Mouse (Mus musculus) intestine, embryonic 15.5 days (tissue): ENCODE data around the gene Dlgap1. TPM values are rescaled to one million over a fixed set of nuclear protein-coding genes. Genes with fewer than 3 reads are reported as not detected.

Experiments
- ATAC-seq: fragments of 200-750 bp; cut with Nextera tagmentation; 2 replicates; pipeline ENCODE4 v1.8.0; 2017; ENCODE audit warnings: moderate TSS enrichment, moderate library complexity
- H3K27ac ChIP-seq: fragments of 300-500 bp; sonication (generic); 2 replicates; pipeline ENCODE4 v1.5.1; 2015; ENCODE audit warnings: mild to moderate bottlenecking, inconsistent platforms
- H3K27me3 ChIP-seq: fragments of 300-500 bp; sonication (generic); replicated peaks from 2 replicates; pipeline ENCODE4 v1.6.1; 2015; ENCODE audit warnings: inconsistent platforms
- H3K36me3 ChIP-seq: fragments of 300-500 bp; sonication (generic); 2 replicates; pipeline ENCODE4 v1.6.1; 2015; ENCODE audit warnings: inconsistent platforms
- H3K4me1 ChIP-seq: fragments of 300-500 bp; sonication (generic); replicated peaks from 2 replicates; pipeline ENCODE4 v1.6.1; 2015; ENCODE audit warnings: inconsistent platforms
- H3K4me2 ChIP-seq: fragments of 300-500 bp; sonication (generic); replicated peaks from 2 replicates; pipeline ENCODE4 v1.6.1; 2015; ENCODE audit warnings: mild to moderate bottlenecking, inconsistent platforms
- H3K4me3 ChIP-seq: fragments of 300-500 bp; sonication (generic); replicated peaks from 2 replicates; pipeline ENCODE4 v1.5.1; 2015; ENCODE audit warnings: inconsistent platforms
- H3K9ac ChIP-seq: fragments of 300-500 bp; sonication (generic); 2 replicates; pipeline ENCODE4 v1.6.1; 2015; ENCODE audit warnings: inconsistent platforms
- H3K9me3 ChIP-seq: fragments of 300-500 bp; sonication (generic); 2 replicates; pipeline ENCODE4 v1.6.1; 2016; ENCODE audit warnings: inconsistent platforms
- WGBS: fragments of 180-500 bp; shearing (Covaris S2); methylation state at CpG from one replicate; pipeline ENCODE4 v1.1.7; 2015; 5-methylcytosine and 5-hydroxymethylcytosine counted together
- polyA plus RNA-seq: library from polyadenylated mRNA; unstranded; fragments of >200 nt; fragmentation: Nextera tagmentation; extraction: Ambion mirVana; gene quantifications from 2 replicates; pipeline ENCODE4 v1.2.1, GENCODE M21; 2015

The Dlgap1 gene
- polyA plus RNA-seq: 1.6 and 1.8 TPM in 2 replicates

GRCm38 (mm10) chr17:69969021-69969815, at the start of gene Dlgap1:
Gene Dlgap1, plus strand, starts transcription at chr17:69969073.
- Histone ChIP-seq H3K4me1 (peaks cover 6% of the 10 kb centered on the region; the same call in 1 of the 2 replicates), H3K4me3 (peak within 1 kb of the TSS; percentile 55), H3K27me3 (peaks cover 18% of the 10 kb centered on the region), H3K27ac (no peak within 1 kb of the TSS), H3K9ac (peak within 1 kb of the TSS; percentile 20; the same call in 1 of the 2 replicates), H3K4me2 (peak within 1 kb of the TSS; percentile 99), H3K9me3 (no peaks in the 10 kb centered on the region), H3K36me3 (no peaks in the 10 kb centered on the region)
- under 1% methylated on average over 105 of the region's 105 CpGs for WGBS
- ATAC-seq: peak; percentile 98

DNA sequence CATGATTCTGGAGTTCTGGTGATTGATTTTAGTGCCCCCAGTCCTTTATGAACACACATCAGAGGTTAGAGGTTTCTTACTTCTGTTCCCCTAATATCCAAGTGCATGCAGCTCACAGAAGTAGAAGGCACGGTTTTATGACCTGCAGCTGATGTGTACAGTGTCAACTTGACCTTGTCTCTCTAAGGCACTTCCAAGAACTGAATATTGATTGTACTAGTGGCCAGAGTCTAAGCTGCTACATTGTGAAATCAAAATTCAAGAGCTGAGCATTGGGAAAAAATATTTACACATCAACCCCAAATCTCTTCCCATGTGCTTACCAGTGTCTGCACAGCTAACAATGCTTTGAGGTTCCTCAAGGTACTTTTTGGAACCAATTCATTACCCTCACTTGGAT, 13.9 kb upstream of the Dlgap1 start:
- ATAC-seq: no peak
- H3K27me3 ChIP-seq: no peaks in the 10 kb centered on the region
- 67% methylated on average over 1 of the region's 1 CpGs for WGBS
- no peak overlapping the region for H3K4me2 ChIP-seq
- no peaks in the 10 kb centered on the region for H3K9me3 ChIP-seq
- H3K9ac ChIP-seq: no peak overlapping the region
- no peak overlapping the region for H3K27ac ChIP-seq
- no peaks in the 10 kb centered on the region for H3K36me3 ChIP-seq
- H3K4me3 ChIP-seq: no peak overlapping the region
- no peaks in the 10 kb centered on the region for H3K4me1 ChIP-seq

DNA sequence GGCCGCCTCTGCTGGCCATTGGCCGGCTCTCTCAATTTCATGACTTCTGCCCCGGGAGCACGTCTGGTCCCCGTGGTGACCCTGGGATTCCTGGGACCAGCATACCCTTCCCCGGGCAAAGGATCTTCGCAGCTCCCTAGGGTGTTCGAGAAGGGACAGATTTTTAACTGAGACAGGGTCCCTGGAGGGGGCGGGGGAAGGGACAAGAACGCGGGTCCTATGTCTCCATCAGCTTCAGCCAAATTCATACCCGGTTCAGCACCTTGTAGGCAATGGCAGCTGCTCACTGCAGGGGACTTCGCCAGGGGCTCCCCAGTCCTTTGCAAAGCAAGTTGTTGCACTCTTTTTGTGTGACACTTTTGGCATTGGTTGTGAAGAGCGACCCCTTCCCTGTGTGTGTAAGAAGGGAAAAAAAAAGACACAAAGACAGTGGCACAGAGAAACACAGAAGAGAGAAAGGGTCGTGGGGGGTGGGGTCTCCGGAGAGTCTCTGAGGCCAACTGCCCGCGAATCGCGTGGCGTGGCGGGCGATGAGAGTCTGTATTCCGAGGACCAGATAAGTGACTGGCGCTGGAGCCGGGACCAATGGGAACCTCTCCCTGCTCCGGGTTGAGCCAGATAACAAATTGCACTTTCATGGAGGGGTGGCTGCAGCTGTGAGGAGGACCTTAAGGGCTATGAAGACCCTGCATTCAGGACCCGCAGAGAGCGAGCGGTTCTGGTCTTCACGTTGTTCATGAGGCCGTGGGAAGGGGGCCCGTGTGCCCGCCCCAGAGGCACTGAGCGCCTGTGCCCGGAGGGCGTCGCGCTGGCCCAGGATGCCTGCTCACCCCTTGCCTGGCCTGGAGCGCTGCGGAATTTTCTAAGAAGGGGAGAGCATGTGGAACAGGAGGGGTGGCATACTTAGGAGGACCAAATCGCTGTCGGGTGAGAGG, 1.2 kb downstream of the Dlgap1 start:
- H3K4me1 ChIP-seq: peaks cover 6% of the 10 kb centered on the region; the same call in 1 of the 2 replicates
- H3K9ac ChIP-seq: 0 out of 2 replicates have a peak overlapping the region, but pooled peaks have one; percentile 20
- H3K27me3 ChIP-seq: peaks cover 18% of the 10 kb centered on the region
- H3K27ac ChIP-seq: no peak overlapping the region
- peak overlapping the region; percentile 99 for H3K4me2 ChIP-seq
- H3K36me3 ChIP-seq: no peaks in the 10 kb centered on the region
- 3% methylated on average over 43 of the region's 43 CpGs for WGBS
- peak overlapping the region; percentile 55 for H3K4me3 ChIP-seq
- no peaks in the 10 kb centered on the region for H3K9me3 ChIP-seq
- ATAC-seq: peak; percentile 13; the same call in 1 of the 2 replicates

- Histone ChIP-seq H3K4me2 (no peak overlapping the region), H3K4me3 (no peak overlapping the region), H3K9ac (no peak overlapping the region), H3K36me3 (no peaks in the 10 kb centered on the region), H3K4me1 (peaks cover 6% of the 10 kb centered on the region; the same call in 1 of the 2 replicates), H3K9me3 (no peaks in the 10 kb centered on the region), H3K27me3 (peaks cover 18% of the 10 kb centered on the region), H3K27ac (no peak overlapping the region)
- ATAC-seq: no peak
- 45% methylated on average over 3 of the region's 3 CpGs for WGBS
Measured at GRCm38 (mm10) chr17:69973081-69973480, 4.2 kb downstream of the Dlgap1 start.

GRCm38 (mm10) chr17:69973991-69974390, 5.1 kb downstream of the Dlgap1 start:
- Histone ChIP-seq H3K4me3 (no peak overlapping the region), H3K36me3 (no peaks in the 10 kb centered on the region), H3K27me3 (peaks cover 14% of the 10 kb centered on the region), H3K27ac (no peak overlapping the region), H3K4me1 (peaks cover 6% of the 10 kb centered on the region; the same call in 1 of the 2 replicates), H3K9me3 (no peaks in the 10 kb centered on the region), H3K9ac (no peak overlapping the region), H3K4me2 (no peak overlapping the region)
- ATAC-seq: no peak
- 59% methylated on average over 6 of the region's 6 CpGs for WGBS

GRCm38 (mm10) chr17:69982236-69982923, 13.5 kb downstream of the Dlgap1 start:
- Histone ChIP-seq H3K9me3 (no peaks in the 10 kb centered on the region), H3K27me3 (no peaks in the 10 kb centered on the region), H3K36me3 (no peaks in the 10 kb centered on the region), H3K27ac (no peak overlapping the region), H3K4me1 (no peaks in the 10 kb centered on the region), H3K4me3 (no peak overlapping the region), H3K4me2 (no peak overlapping the region), H3K9ac (no peak overlapping the region)
- 50% methylated on average over 6 of the region's 6 CpGs for WGBS
- no peak for ATAC-seq

DNA sequence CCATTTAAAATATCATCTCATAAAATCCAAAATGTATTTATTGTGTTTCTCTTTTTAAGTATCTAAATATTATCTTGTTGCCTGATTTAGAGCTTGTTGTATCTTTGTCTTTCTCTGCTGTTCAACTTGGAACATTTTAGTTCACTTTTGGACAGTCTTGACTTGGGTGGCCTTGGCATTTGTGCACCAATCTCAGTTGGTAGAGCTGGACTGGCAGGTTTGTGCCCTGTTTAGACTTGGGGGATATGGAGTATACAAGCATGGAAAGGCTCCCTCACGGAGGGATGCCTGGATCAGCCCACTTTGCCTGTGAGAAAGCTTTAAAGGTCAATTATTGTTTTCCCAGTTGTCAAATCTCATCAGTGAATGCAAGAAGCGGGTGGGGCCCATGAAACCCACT, 27.5 kb downstream of the Dlgap1 start:
- Histone ChIP-seq H3K27ac (no peak overlapping the region), H3K4me2 (no peak overlapping the region), H3K9me3 (no peaks in the 10 kb centered on the region), H3K4me3 (no peak overlapping the region), H3K36me3 (no peaks in the 10 kb centered on the region), H3K27me3 (no peaks in the 10 kb centered on the region), H3K9ac (no peak overlapping the region), H3K4me1 (no peaks in the 10 kb centered on the region)
- no peak for ATAC-seq
- 79% methylated on average over 2 of the region's 2 CpGs for WGBS

GRCm38 (mm10) chr17:70002026-70002425, 33.2 kb downstream of the Dlgap1 start:
- H3K9ac ChIP-seq: no peak overlapping the region
- H3K27ac ChIP-seq: no peak overlapping the region
- H3K4me1 ChIP-seq: no peaks in the 10 kb centered on the region
- no peak for ATAC-seq
- no peaks in the 10 kb centered on the region for H3K9me3 ChIP-seq
- 82% methylated on average over 3 of the region's 3 CpGs for WGBS
- no peaks in the 10 kb centered on the region for H3K36me3 ChIP-seq
- H3K4me3 ChIP-seq: no peak overlapping the region
- H3K27me3 ChIP-seq: no peaks in the 10 kb centered on the region
- H3K4me2 ChIP-seq: no peak overlapping the region

GRCm38 (mm10) chr17:70004628-70005027, 35.8 kb downstream of the Dlgap1 start:
- Histone ChIP-seq H3K27ac (no peak overlapping the region), H3K4me3 (no peak overlapping the region), H3K9ac (no peak overlapping the region), H3K36me3 (no peaks in the 10 kb centered on the region), H3K4me2 (no peak overlapping the region), H3K9me3 (no peaks in the 10 kb centered on the region), H3K27me3 (no peaks in the 10 kb centered on the region), H3K4me1 (no peaks in the 10 kb centered on the region)
- ATAC-seq: no peak
- 80% methylated on average over 6 of the region's 6 CpGs for WGBS

DNA sequence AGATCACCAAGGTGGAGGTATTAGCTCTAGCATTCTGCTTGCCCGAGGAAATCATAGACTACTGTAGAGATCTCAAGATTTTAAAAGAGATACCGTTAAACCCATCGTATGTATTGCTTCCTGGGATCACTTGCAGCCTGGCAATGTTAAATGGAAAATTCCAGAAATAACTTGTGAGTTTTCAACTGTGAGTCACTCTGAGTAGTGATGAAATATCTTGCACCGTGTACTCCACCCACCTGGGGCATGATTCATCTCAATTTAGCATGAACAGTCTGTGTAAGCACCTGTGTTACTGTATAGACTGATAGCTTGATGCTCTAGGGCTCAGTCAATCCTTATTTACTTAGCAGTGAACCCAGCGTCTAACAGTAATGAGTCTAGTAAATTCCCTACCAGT, 38.7 kb downstream of the Dlgap1 start:
- WGBS: 77% methylated on average over 5 of the region's 5 CpGs
- H3K27me3 ChIP-seq: no peaks in the 10 kb centered on the region
- H3K4me3 ChIP-seq: no peak overlapping the region
- no peaks in the 10 kb centered on the region for H3K4me1 ChIP-seq
- H3K9ac ChIP-seq: no peak overlapping the region
- ATAC-seq: no peak
- H3K4me2 ChIP-seq: no peak overlapping the region
- no peak overlapping the region for H3K27ac ChIP-seq
- no peaks in the 10 kb centered on the region for H3K9me3 ChIP-seq
- H3K36me3 ChIP-seq: no peaks in the 10 kb centered on the region

DNA sequence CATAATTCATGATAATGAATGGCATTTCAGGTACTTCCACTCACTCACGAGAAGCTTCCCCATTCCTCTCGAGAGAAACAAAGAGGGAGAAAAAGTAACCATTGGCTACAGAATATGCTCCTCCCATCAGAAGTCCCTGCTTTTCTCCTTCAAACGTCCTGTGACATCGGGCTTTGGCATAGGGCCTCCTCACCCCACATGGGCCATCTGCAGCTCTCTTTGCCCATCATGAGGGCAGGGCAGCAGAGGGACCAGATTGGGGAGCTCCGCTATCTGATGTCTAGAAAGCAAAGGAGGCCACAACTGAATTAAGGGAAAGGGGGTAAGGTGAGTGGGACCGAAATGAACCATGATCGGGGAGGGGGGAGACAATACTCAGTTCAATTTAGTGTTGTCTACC, 47.6 kb downstream of the Dlgap1 start:
- WGBS: 71% methylated on average over 7 of the region's 7 CpGs
- Histone ChIP-seq H3K4me1 (no peaks in the 10 kb centered on the region), H3K9me3 (no peaks in the 10 kb centered on the region), H3K4me3 (no peak overlapping the region), H3K36me3 (no peaks in the 10 kb centered on the region), H3K9ac (no peak overlapping the region), H3K27ac (no peak overlapping the region), H3K4me2 (no peak overlapping the region), H3K27me3 (no peaks in the 10 kb centered on the region)
- ATAC-seq: no peak

- no peak overlapping the region for H3K27ac ChIP-seq
- H3K36me3 ChIP-seq: no peaks in the 10 kb centered on the region
- H3K4me1 ChIP-seq: no peaks in the 10 kb centered on the region
- H3K27me3 ChIP-seq: no peaks in the 10 kb centered on the region
- no peak overlapping the region for H3K9ac ChIP-seq
- no peak overlapping the region for H3K4me3 ChIP-seq
- WGBS: 74% methylated on average over 4 of the region's 4 CpGs
- H3K4me2 ChIP-seq: no peak overlapping the region
- H3K9me3 ChIP-seq: no peaks in the 10 kb centered on the region
- ATAC-seq: no peak
Measured at GRCm38 (mm10) chr17:70020376-70020775, 51.5 kb downstream of the Dlgap1 start.
